Mouse (Mus musculus) spleen, adult 12 weeks (tissue): ENCODE results near the gene Tnrc6a.

Experiments used
- DNase-seq: peaks from one replicate; pipeline ENCODE4 v3.0.0; 2022; ENCODE audit warnings: low spot score

Tnrc6a gene

DNA sequence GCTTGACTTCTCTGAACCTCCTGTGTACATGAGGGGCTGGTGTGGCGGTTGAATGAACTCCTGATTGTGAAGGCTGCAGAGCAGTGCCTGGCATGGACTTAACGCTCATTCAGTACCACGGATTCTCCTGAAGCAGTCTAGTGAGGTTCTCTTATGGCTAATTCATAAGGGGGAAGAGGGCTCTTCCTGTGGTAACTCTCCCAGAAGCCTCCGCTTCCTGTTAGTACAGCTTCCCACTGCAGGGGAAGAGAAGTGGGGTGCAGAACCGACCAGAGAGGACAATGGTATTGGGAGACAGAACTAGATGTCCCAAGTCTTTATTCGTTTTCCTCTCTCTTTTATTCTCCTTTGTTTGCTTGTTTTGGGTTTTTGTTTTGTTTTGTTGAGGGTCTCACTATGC, 116.4 kb downstream of the Tnrc6a start:
- no peak for DNase-seq

DNA sequence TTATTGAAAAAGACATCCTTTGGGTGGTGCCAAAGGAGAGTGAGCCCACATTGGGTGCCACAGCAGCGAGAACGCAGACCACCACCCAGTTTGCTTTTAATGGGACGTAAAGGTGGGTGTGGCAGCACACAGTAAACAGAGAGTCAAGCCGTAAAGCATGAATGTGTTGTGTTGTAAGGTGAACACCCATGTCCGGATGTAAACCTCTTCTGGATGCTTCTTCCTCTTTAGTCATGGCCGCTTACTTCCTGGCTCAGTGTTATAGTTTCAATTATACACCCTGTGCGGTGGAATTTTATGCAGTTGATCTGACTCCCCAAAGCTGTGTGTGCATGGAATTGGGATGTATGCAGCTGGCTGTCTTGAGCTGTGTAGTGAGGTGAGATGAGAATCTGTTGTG, 118.6 kb downstream of the Tnrc6a start:
- DNase-seq: no peak

DNA sequence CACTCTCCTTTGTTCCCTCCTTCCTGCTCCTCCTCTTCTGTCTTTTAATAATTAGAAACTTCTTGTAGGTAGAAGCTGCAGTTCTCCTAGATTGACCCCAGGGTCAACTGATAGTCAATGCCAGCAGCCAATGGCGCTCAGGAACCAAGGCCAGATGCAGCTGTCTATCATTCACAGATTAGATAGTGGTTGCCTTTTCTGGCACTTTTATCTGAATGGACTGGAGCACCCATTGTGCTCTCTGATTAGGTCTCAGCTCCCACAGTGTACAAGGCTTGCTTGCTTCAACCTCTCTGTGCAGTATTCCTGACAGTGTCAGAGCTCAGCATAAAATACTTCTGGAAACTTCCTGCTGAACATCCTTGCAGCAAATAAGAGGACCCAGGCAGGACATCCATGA, 121.1 kb downstream of the Tnrc6a start:
- DNase-seq: no peak
